Mouse (Mus musculus): Measurements from ENCODE around the gene Pakap. TPM values are rescaled to one million over a fixed set of nuclear protein-coding genes. Genes with fewer than 3 reads are reported as not detected.

Gene Pakap
- polyA plus RNA-seq, 1 experiment from 2014 or later, result 1.4 TPM

GRCm38 (mm10) chr4:57694356-57695136 lies 126.6 kb downstream of the Pakap start:
- Histone ChIP-seq H3K27me3 (no peaks in the 10 kb centered on the region), H3K4me1 (replicated peaks) (no peaks in the 10 kb centered on the region), H3K27ac (replicated peaks) (no peak overlapping the region), H3K36me3 (replicated peaks) (no peaks in the 10 kb centered on the region), H3K4me3 (replicated peaks) (no peak overlapping the region), H3K4me2 (no peak overlapping the region), H3K9me3 (replicated peaks) (no peaks in the 10 kb centered on the region), H3K9ac (no peak overlapping the region)
- WGBS (ENCODE audit: insufficient replicate concordance), result 54% methylated on average over 5 of the region's 5 CpGs
- ATAC-seq (ENCODE audit: insufficient read depth), result no peak

- Histone ChIP-seq H3K4me3 (replicated peaks) (no peak overlapping the region), H3K9me3 (replicated peaks) (no peaks in the 10 kb centered on the region), H3K9ac (no peak overlapping the region), H3K4me1 (replicated peaks) (no peaks in the 10 kb centered on the region), H3K27ac (replicated peaks) (no peak overlapping the region), H3K36me3 (replicated peaks) (no peaks in the 10 kb centered on the region), H3K27me3 (no peaks in the 10 kb centered on the region), H3K4me2 (no peak overlapping the region)
- WGBS (ENCODE audit: insufficient replicate concordance), result 76% methylated on average over 11 of the region's 11 CpGs
- ATAC-seq (ENCODE audit: insufficient read depth), result no peak
Measured at GRCm38 (mm10) chr4:57696955-57697354, 129.0 kb downstream of the Pakap start.

- ATAC-seq (ENCODE audit: insufficient read depth), result no peak
- 67% methylated on average over 12 of the region's 12 CpGs for WGBS (ENCODE audit: insufficient replicate concordance)
- Histone ChIP-seq H3K27ac (replicated peaks) (no peak overlapping the region), H3K27me3 (no peaks in the 10 kb centered on the region), H3K4me2 (no peak overlapping the region), H3K9me3 (replicated peaks) (no peaks in the 10 kb centered on the region), H3K9ac (no peak overlapping the region), H3K4me3 (replicated peaks) (no peak overlapping the region), H3K36me3 (replicated peaks) (no peaks in the 10 kb centered on the region), H3K4me1 (replicated peaks) (no peaks in the 10 kb centered on the region)
Measured at GRCm38 (mm10) chr4:57697918-57698611, 130.1 kb downstream of the Pakap start.

GRCm38 (mm10) chr4:57701576-57701975 lies 133.6 kb downstream of the Pakap start:
- Histone ChIP-seq H3K27ac (replicated peaks) (no peak overlapping the region), H3K27me3 (no peaks in the 10 kb centered on the region), H3K36me3 (replicated peaks) (no peaks in the 10 kb centered on the region), H3K9me3 (replicated peaks) (no peaks in the 10 kb centered on the region), H3K4me1 (replicated peaks) (no peaks in the 10 kb centered on the region), H3K4me3 (replicated peaks) (no peak overlapping the region), H3K9ac (no peak overlapping the region), H3K4me2 (no peak overlapping the region)
- 61% methylated on average over 5 of the region's 5 CpGs for WGBS (ENCODE audit: insufficient replicate concordance)
- ATAC-seq (ENCODE audit: insufficient read depth), result no peak

GRCm38 (mm10) chr4:57703574-57704470 lies 135.8 kb downstream of the Pakap start:
- Histone ChIP-seq H3K4me3 (replicated peaks) (no peak overlapping the region), H3K27me3 (no peaks in the 10 kb centered on the region), H3K4me2 (no peak overlapping the region), H3K4me1 (replicated peaks) (no peaks in the 10 kb centered on the region), H3K36me3 (replicated peaks) (no peaks in the 10 kb centered on the region), H3K27ac (replicated peaks) (no peak overlapping the region), H3K9ac (no peak overlapping the region), H3K9me3 (replicated peaks) (no peaks in the 10 kb centered on the region)
- no peak for ATAC-seq (ENCODE audit: insufficient read depth)
- WGBS (ENCODE audit: insufficient replicate concordance), result 62% methylated on average over 11 of the region's 11 CpGs

GRCm38 (mm10) chr4:57704575-57704974 lies 136.6 kb downstream of the Pakap start:
- Histone ChIP-seq H3K27me3 (no peaks in the 10 kb centered on the region), H3K4me3 (replicated peaks) (no peak overlapping the region), H3K4me1 (replicated peaks) (no peaks in the 10 kb centered on the region), H3K4me2 (no peak overlapping the region), H3K27ac (replicated peaks) (no peak overlapping the region), H3K9me3 (replicated peaks) (no peaks in the 10 kb centered on the region), H3K36me3 (replicated peaks) (no peaks in the 10 kb centered on the region), H3K9ac (no peak overlapping the region)
- 64% methylated on average over 7 of the region's 7 CpGs for WGBS (ENCODE audit: insufficient replicate concordance)
- no peak for ATAC-seq (ENCODE audit: insufficient read depth)

GRCm38 (mm10) chr4:57715849-57716248 lies 147.9 kb downstream of the Pakap start:
- H3K36me3 ChIP-seq (replicated peaks), result no peaks in the 10 kb centered on the region
- H3K27ac ChIP-seq (replicated peaks), result no peak overlapping the region
- H3K9me3 ChIP-seq (replicated peaks), result no peaks in the 10 kb centered on the region
- H3K4me3 ChIP-seq (replicated peaks), result no peak overlapping the region
- no peak overlapping the region for H3K4me2 ChIP-seq
- no peaks in the 10 kb centered on the region for H3K27me3 ChIP-seq
- no peaks in the 10 kb centered on the region for H3K4me1 ChIP-seq (replicated peaks)
- no peak for ATAC-seq (ENCODE audit: insufficient read depth)
- no peak overlapping the region for H3K9ac ChIP-seq

- ATAC-seq (ENCODE audit: insufficient read depth), result no peak
- Histone ChIP-seq H3K4me1 (replicated peaks) (no peaks in the 10 kb centered on the region), H3K4me2 (no peak overlapping the region), H3K4me3 (replicated peaks) (no peak overlapping the region), H3K9me3 (replicated peaks) (no peaks in the 10 kb centered on the region), H3K27me3 (no peaks in the 10 kb centered on the region), H3K27ac (replicated peaks) (no peak overlapping the region), H3K9ac (no peak overlapping the region), H3K36me3 (replicated peaks) (no peaks in the 10 kb centered on the region)
- 59% methylated on average over 4 of the region's 4 CpGs for WGBS (ENCODE audit: insufficient replicate concordance)
Measured at GRCm38 (mm10) chr4:57716735-57717134, 148.8 kb downstream of the Pakap start.

GRCm38 (mm10) chr4:57717354-57717753 lies 149.4 kb downstream of the Pakap start, which contains the start of gene Akap2:
Gene Akap2, plus strand, starts transcription at chr4:57717657.
- 73% methylated on average over 9 of the region's 9 CpGs for WGBS (ENCODE audit: insufficient replicate concordance)
- Histone ChIP-seq H3K9ac (no peak within 1 kb of the TSS), H3K9me3 (replicated peaks) (no peaks in the 10 kb centered on the region), H3K4me2 (no peak within 1 kb of the TSS), H3K4me1 (replicated peaks) (no peaks in the 10 kb centered on the region), H3K27ac (replicated peaks) (no peak within 1 kb of the TSS), H3K4me3 (replicated peaks) (no peak within 1 kb of the TSS), H3K36me3 (replicated peaks) (no peaks in the 10 kb centered on the region), H3K27me3 (no peaks in the 10 kb centered on the region)
- no peak for ATAC-seq (ENCODE audit: insufficient read depth)

GRCm38 (mm10) chr4:57719370-57719769 lies 151.4 kb downstream of the Pakap start:
- no peak overlapping the region for H3K27ac ChIP-seq (replicated peaks)
- H3K27me3 ChIP-seq, result no peaks in the 10 kb centered on the region
- WGBS (ENCODE audit: insufficient replicate concordance), result 53% methylated on average over 1 of the region's 1 CpGs
- no peaks in the 10 kb centered on the region for H3K9me3 ChIP-seq (replicated peaks)
- H3K4me3 ChIP-seq (replicated peaks), result no peak overlapping the region
- no peak overlapping the region for H3K9ac ChIP-seq
- no peak overlapping the region for H3K4me2 ChIP-seq
- H3K36me3 ChIP-seq (replicated peaks), result no peaks in the 10 kb centered on the region
- ATAC-seq (ENCODE audit: insufficient read depth), result no peak
- H3K4me1 ChIP-seq (replicated peaks), result no peaks in the 10 kb centered on the region

GRCm38 (mm10) chr4:57720869-57721361 lies 152.9 kb downstream of the Pakap start:
- WGBS (ENCODE audit: insufficient replicate concordance), result 23% methylated on average over 7 of the region's 7 CpGs
- ATAC-seq (ENCODE audit: insufficient read depth), result no peak
- H3K27me3 ChIP-seq, result no peaks in the 10 kb centered on the region
- no peak overlapping the region for H3K9ac ChIP-seq
- H3K4me1 ChIP-seq (replicated peaks), result no peaks in the 10 kb centered on the region
- H3K27ac ChIP-seq (replicated peaks), result no peak overlapping the region
- no peaks in the 10 kb centered on the region for H3K9me3 ChIP-seq (replicated peaks)
- no peak overlapping the region for H3K4me3 ChIP-seq (replicated peaks)
- no peaks in the 10 kb centered on the region for H3K36me3 ChIP-seq (replicated peaks)
- no peak overlapping the region for H3K4me2 ChIP-seq

Measured in liver, embryonic 15.5 days (tissue).